Comparison of ENCODE assay signal across 19 mouse cellular contexts in genomic region chr14:10482851-10483613, GRCm38 (mm10).
A peak's percentile ranks its signal among the peaks of the same experiment; 100 is the strongest.
DNase-seq lines count a peak whose midpoint lies in the region; ATAC-seq and TF ChIP-seq lines count a peak whose summit lies in the region.
"Had no signal": no experiment of that assay in that cellular context is flagged by ENCODE, and none has a peak within 500 bp of the region (broad histone marks: within the 10 kb centered on the region; RNA-seq: fewer than 3 reads in every experiment).

No protein-coding gene starts in this region.

- no peaks in the 10 kb centered on the region for H3K27me3 ChIP-seq in lung, postnatal 0 days (replicated peaks; ENCODE audit: insufficient read depth, low read length)
- H3K27me3 ChIP-seq in intestine, embryonic 15.5 days (replicated peaks) = no peaks in the 10 kb centered on the region
- H3K27me3 ChIP-seq in liver, embryonic 12.5 days (replicated peaks) = no peaks in the 10 kb centered on the region
- H3K27me3 ChIP-seq: heart, embryonic 15.5 days; hindbrain, embryonic 15.5 days had no signal

- no peak overlapping the region for H3K4me2 ChIP-seq in lung, postnatal 0 days (replicated peaks; ENCODE audit: low read depth, low read length)
- no peak overlapping the region for H3K4me2 ChIP-seq in intestine, embryonic 15.5 days (replicated peaks)
- H3K4me2 ChIP-seq in liver, embryonic 12.5 days = no peak overlapping the region
- H3K4me2 ChIP-seq: heart, embryonic 11.5 days; heart, embryonic 15.5 days; hindbrain, embryonic 15.5 days had no signal

- 79% methylated on average over 3 of the region's 3 CpGs for WGBS in lung, postnatal 0 days
- WGBS in intestine, embryonic 15.5 days = 91% methylated on average over 3 of the region's 3 CpGs
- 63% methylated on average over 3 of the region's 3 CpGs for WGBS in liver, embryonic 12.5 days (ENCODE audit: insufficient replicate concordance)

- TF ChIP-seq CTCF in lung, postnatal 0 days (IDR thresholded peaks at IDR 0.05) = no peak

- H3K4me1 ChIP-seq in lung, postnatal 0 days (ENCODE audit: insufficient read depth, low read depth, low read length) = no peaks in the 10 kb centered on the region
- no peaks in the 10 kb centered on the region for H3K4me1 ChIP-seq in intestine, embryonic 15.5 days (replicated peaks)
- no peaks in the 10 kb centered on the region for H3K4me1 ChIP-seq in liver, embryonic 12.5 days
- H3K4me1 ChIP-seq: embryonic facial prominence, embryonic 10.5 days; forebrain, embryonic 10.5 days; heart, embryonic 15.5 days; hindbrain, embryonic 15.5 days had no signal

- H3K9ac ChIP-seq in lung, postnatal 0 days (replicated peaks; ENCODE audit: low read depth) = no peak overlapping the region
- H3K9ac ChIP-seq in intestine, embryonic 15.5 days = no peak overlapping the region
- no peak overlapping the region for H3K9ac ChIP-seq in liver, embryonic 12.5 days
- H3K9ac ChIP-seq: heart, embryonic 15.5 days; hindbrain, embryonic 15.5 days had no signal

- no peak overlapping the region for H3K4me3 ChIP-seq in lung, postnatal 0 days (ENCODE audit: low read depth, low read length)
- H3K4me3 ChIP-seq in intestine, embryonic 15.5 days (replicated peaks) = no peak overlapping the region
- no peak overlapping the region for H3K4me3 ChIP-seq in liver, embryonic 12.5 days
- H3K4me3 ChIP-seq: embryonic facial prominence, embryonic 10.5 days; forebrain, embryonic 10.5 days; gastrocnemius, adult 2 months; heart, embryonic 15.5 days; hindbrain, embryonic 15.5 days had no signal

- H3K36me3 ChIP-seq in lung, postnatal 0 days (ENCODE audit: insufficient read depth, low read length) = no peaks in the 10 kb centered on the region
- H3K36me3 ChIP-seq in intestine, embryonic 15.5 days = no peaks in the 10 kb centered on the region
- H3K36me3 ChIP-seq in liver, embryonic 12.5 days = no peaks in the 10 kb centered on the region
- H3K36me3 ChIP-seq: embryonic facial prominence, embryonic 10.5 days; forebrain, embryonic 10.5 days; heart, embryonic 15.5 days; hindbrain, embryonic 15.5 days had no signal

- DNase-seq in lung, postnatal 0 days (ENCODE audit: low spot score) = peak; percentile 4
- no peak for DNase-seq in lung, postnatal 36 days
- peak; percentile 61 for DNase-seq in fat pad, adult 2 months (ENCODE audit: extremely low read depth, low read depth, low spot score)
- DNase-seq in heart, postnatal 4 days = no peak
- DNase-seq: adrenal gland, adult 2 months; adrenal gland, postnatal 25 days; cerebellum, adult 2 months; cerebellum, postnatal 10 days; gastrocnemius, adult 2 months; gastrocnemius, postnatal 25 days; heart, adult 18-20 months had no signal

- no peak overlapping the region for H3K27ac ChIP-seq in lung, postnatal 0 days (ENCODE audit: low read length)
- no peak overlapping the region for H3K27ac ChIP-seq in intestine, embryonic 15.5 days
- H3K27ac ChIP-seq in liver, embryonic 12.5 days = no peak overlapping the region
- H3K27ac ChIP-seq: embryonic facial prominence, embryonic 10.5 days; forebrain, embryonic 10.5 days; gastrocnemius, adult 2 months; heart, embryonic 15.5 days; hindbrain, embryonic 15.5 days had no signal

- no peaks in the 10 kb centered on the region for H3K9me3 ChIP-seq in lung, postnatal 0 days (ENCODE audit: low read length)
- no peaks in the 10 kb centered on the region for H3K9me3 ChIP-seq in intestine, embryonic 15.5 days
- no peaks in the 10 kb centered on the region for H3K9me3 ChIP-seq in liver, embryonic 12.5 days (replicated peaks)
- H3K9me3 ChIP-seq: embryonic facial prominence, embryonic 10.5 days; forebrain, embryonic 10.5 days; heart, embryonic 15.5 days; hindbrain, embryonic 15.5 days had no signal

- no peak for TF ChIP-seq EP300 in lung, postnatal 0 days (IDR thresholded peaks at IDR 0.05)

- no peak for ATAC-seq in lung, postnatal 0 days
- ATAC-seq in intestine, embryonic 15.5 days = 0 out of 2 replicates have a peak, but pooled peaks have one; percentile 24
- no peak for ATAC-seq in liver, embryonic 12.5 days
- ATAC-seq: forebrain, embryonic 14.5 days had no signal

Comparison
In these comparisons a context has a peak if more than half of its experiments do, and no peak if none do; other contexts are left out.
1. DNase-seq: peak in lung, postnatal 0 days (single experiment) and fat pad, adult 2 months (single experiment); none in lung, postnatal 36 days (single experiment) and heart, postnatal 4 days (single experiment).